Mouse (Mus musculus): ENCODE results near the gene Arrdc2. TPM values are rescaled to one million over a fixed set of nuclear protein-coding genes. Genes with fewer than 3 reads are reported as not detected.

Gene Arrdc2
- polyA plus RNA-seq, 1 experiment = 49.9 TPM

DNA sequence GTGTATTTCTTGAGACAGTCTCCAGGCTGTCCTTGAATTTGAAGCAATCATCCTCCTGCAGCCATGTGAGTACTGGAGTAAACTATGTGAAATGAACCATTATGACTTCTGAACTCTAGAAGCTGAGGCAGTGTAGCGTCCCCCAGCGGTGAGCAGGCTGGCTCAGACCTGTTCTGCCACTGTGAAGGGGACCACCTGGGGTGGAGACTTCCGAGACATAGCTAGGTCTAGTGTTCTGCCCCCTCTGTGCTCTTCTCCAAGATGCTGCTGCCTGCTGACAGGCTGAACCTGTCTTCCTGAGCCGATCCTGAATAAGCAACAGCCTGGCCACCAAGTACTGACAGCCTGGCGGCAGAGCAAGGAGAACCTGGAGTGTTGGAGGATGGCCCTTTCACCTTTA, 5.6 kb upstream of the Arrdc2 start:
- no peak for TF ChIP-seq CTCF (IDR thresholded peaks at IDR 0.05; ENCODE audit: extremely low read depth, insufficient read length, insufficient replicate concordance, low read depth, low read length)
- TF ChIP-seq POLR2A (IDR thresholded peaks at IDR 0.05; ENCODE audit: low read depth, low read length) = no peak

DNA sequence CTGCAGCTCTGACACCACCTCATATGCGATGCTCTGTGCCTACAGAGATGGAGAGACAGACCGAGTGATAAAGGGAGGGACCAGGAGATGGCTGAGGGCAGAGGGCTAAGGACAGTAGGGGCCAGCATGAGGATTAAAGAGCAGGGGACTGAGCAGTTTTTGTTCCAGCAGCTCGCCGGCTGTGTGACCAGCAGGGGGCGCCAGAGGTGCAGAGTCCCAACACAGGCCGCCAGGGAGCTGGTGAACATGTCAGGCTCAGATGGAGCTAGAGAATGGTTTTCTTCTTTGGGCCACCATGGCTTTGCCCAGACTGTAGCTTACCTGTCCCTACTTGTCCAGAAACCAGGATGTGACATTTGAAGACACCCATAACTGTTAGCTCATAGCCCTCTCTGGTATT, 5.0 kb upstream of the Arrdc2 start:
- Histone ChIP-seq H3K27me3 (ENCODE audit: control insufficient read depth, insufficient read depth, low read length) (0 out of 2 replicates have a peak, but pooled peaks cover 5% of the 10 kb centered on the region), H3K27ac (ENCODE audit: insufficient read depth, low read depth, low read length) (no peak overlapping the region), H3K36me3 (ENCODE audit: control insufficient read depth, insufficient read depth, low read length) (no peaks in the 10 kb centered on the region), H3K4me1 (ENCODE audit: control insufficient read depth, insufficient read depth, insufficient read length, low read length) (peaks cover 7% of the 10 kb centered on the region; the same call in 1 of the 2 replicates), H3K4me3 (ENCODE audit: low read depth, low read length) (no peak overlapping the region)
- 6% methylated on average over 6 of the region's 6 CpGs for WGBS
- TF ChIP-seq CTCF (IDR thresholded peaks at IDR 0.05; ENCODE audit: extremely low read depth, insufficient read length, insufficient replicate concordance, low read depth, low read length) (peak; percentile 98), POLR2A (IDR thresholded peaks at IDR 0.05; ENCODE audit: low read depth, low read length) (no peak)

More for the DNA sequence above, 5.6 kb upstream of the Arrdc2 start:
- H3K4me3 ChIP-seq (ENCODE audit: low read depth, low read length) = no peak overlapping the region
- 0 out of 2 replicates have a peak, but pooled peaks cover 5% of the 10 kb centered on the region for H3K27me3 ChIP-seq (ENCODE audit: control insufficient read depth, insufficient read depth, low read length)
- 61% methylated on average over 5 of the region's 5 CpGs for WGBS
- H3K27ac ChIP-seq (ENCODE audit: insufficient read depth, low read depth, low read length) = no peak overlapping the region
- peaks cover 5% of the 10 kb centered on the region; the same call in 1 of the 2 replicates for H3K4me1 ChIP-seq (ENCODE audit: control insufficient read depth, insufficient read depth, insufficient read length, low read length)
- no peaks in the 10 kb centered on the region for H3K36me3 ChIP-seq (ENCODE audit: control insufficient read depth, insufficient read depth, low read length)

DNA sequence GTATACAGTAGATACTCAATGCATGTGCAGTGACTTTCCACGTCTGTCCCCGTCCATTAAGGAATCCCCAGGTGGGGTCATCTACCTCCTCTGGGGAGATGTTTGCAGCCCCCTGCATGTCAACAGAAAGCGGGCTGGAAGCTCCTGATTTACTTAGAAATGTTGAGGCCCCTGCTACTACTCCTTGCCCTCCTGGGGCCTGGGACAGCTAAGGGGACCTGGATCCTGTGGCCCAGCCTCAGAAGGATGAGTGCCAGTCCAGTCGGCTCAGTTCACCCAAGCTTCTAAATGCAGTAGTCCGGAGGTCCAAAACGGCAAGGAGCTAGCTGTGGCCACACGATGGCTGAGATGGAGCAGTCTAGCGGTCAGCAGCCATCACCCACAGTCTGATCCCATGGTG, 4.4 kb upstream of the Arrdc2 start:
- TF ChIP-seq CTCF (IDR thresholded peaks at IDR 0.05; ENCODE audit: extremely low read depth, insufficient read length, insufficient replicate concordance, low read depth, low read length) (no peak), POLR2A (IDR thresholded peaks at IDR 0.05; ENCODE audit: low read depth, low read length) (no peak)
- WGBS = 91% methylated on average over 8 of the region's 8 CpGs
- Histone ChIP-seq H3K4me1 (ENCODE audit: control insufficient read depth, insufficient read depth, insufficient read length, low read length) (peaks cover 7% of the 10 kb centered on the region; the same call in 1 of the 2 replicates), H3K36me3 (ENCODE audit: control insufficient read depth, insufficient read depth, low read length) (no peaks in the 10 kb centered on the region), H3K27me3 (ENCODE audit: control insufficient read depth, insufficient read depth, low read length) (0 out of 2 replicates have a peak, but pooled peaks cover 5% of the 10 kb centered on the region), H3K27ac (ENCODE audit: insufficient read depth, low read depth, low read length) (no peak overlapping the region), H3K4me3 (ENCODE audit: low read depth, low read length) (no peak overlapping the region)

DNA sequence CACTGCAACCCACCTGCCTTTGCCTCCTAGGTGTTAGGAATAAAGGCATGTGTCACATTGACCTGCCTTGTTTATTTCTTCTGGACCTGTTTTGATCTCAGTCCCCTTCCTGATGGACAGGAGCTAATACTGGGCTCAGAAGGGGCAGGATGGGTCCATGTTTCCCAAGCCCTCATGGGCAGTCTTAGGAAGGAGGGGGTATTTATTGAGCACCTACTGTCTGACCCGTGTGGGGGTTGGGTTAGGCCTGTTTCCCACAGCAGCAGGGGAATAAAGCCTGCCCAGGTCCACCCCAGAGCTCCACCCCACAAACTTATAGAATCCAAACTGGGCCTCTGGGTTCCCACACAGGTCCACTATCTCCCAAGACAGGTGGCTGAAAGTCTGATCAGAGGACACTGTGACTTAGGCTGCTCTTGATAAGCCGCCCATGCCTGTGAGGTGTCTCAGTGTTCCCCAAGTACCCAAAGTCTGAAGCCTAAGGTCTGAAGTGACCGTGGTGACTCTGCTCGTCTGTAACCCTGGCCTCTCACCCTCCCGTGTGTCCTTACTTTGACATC, 3.8 kb upstream of the Arrdc2 start:
- no peak overlapping the region for H3K4me3 ChIP-seq (ENCODE audit: low read depth, low read length)
- no peaks in the 10 kb centered on the region for H3K36me3 ChIP-seq (ENCODE audit: control insufficient read depth, insufficient read depth, low read length)
- TF ChIP-seq CTCF (IDR thresholded peaks at IDR 0.05; ENCODE audit: extremely low read depth, insufficient read length, insufficient replicate concordance, low read depth, low read length) (no peak), POLR2A (IDR thresholded peaks at IDR 0.05; ENCODE audit: low read depth, low read length) (no peak)
- 84% methylated on average over 5 of the region's 5 CpGs for WGBS
- 0 out of 2 replicates have a peak, but pooled peaks cover 5% of the 10 kb centered on the region for H3K27me3 ChIP-seq (ENCODE audit: control insufficient read depth, insufficient read depth, low read length)
- H3K27ac ChIP-seq (ENCODE audit: insufficient read depth, low read depth, low read length) = no peak overlapping the region
- peaks cover 11% of the 10 kb centered on the region for H3K4me1 ChIP-seq (ENCODE audit: control insufficient read depth, insufficient read depth, insufficient read length, low read length)

DNA sequence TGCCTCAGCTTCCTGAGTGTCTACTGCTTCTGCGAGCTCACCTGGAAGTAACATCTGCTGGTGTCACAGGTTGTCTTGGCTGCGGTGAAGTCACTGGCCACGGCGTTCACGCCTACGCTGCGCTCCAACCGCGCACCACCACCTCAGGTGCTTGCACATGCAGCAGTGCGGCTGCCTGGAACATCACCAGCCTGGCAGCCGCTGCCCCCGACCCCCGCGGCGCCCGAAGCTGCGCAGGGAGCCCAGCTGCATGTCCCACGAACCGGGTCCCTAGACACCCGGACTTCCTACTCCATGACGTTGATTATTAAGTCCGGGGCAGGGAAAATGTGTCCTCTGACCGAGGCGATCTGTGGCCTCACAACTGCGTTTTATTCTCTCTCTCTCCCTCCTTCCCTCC, 3.0 kb upstream of the Arrdc2 start:
- 0 out of 2 replicates have a peak, but pooled peaks cover 5% of the 10 kb centered on the region for H3K27me3 ChIP-seq (ENCODE audit: control insufficient read depth, insufficient read depth, low read length)
- H3K4me1 ChIP-seq (ENCODE audit: control insufficient read depth, insufficient read depth, insufficient read length, low read length) = peaks cover 11% of the 10 kb centered on the region
- 81% methylated on average over 25 of the region's 25 CpGs for WGBS
- no peaks in the 10 kb centered on the region for H3K36me3 ChIP-seq (ENCODE audit: control insufficient read depth, insufficient read depth, low read length)
- no peak overlapping the region for H3K4me3 ChIP-seq (ENCODE audit: low read depth, low read length)
- no peak for TF ChIP-seq POLR2A (IDR thresholded peaks at IDR 0.05; ENCODE audit: low read depth, low read length)
- TF ChIP-seq CTCF (IDR thresholded peaks at IDR 0.05; ENCODE audit: extremely low read depth, insufficient read length, insufficient replicate concordance, low read depth, low read length) = no peak
- no peak overlapping the region for H3K27ac ChIP-seq (ENCODE audit: insufficient read depth, low read depth, low read length)

DNA sequence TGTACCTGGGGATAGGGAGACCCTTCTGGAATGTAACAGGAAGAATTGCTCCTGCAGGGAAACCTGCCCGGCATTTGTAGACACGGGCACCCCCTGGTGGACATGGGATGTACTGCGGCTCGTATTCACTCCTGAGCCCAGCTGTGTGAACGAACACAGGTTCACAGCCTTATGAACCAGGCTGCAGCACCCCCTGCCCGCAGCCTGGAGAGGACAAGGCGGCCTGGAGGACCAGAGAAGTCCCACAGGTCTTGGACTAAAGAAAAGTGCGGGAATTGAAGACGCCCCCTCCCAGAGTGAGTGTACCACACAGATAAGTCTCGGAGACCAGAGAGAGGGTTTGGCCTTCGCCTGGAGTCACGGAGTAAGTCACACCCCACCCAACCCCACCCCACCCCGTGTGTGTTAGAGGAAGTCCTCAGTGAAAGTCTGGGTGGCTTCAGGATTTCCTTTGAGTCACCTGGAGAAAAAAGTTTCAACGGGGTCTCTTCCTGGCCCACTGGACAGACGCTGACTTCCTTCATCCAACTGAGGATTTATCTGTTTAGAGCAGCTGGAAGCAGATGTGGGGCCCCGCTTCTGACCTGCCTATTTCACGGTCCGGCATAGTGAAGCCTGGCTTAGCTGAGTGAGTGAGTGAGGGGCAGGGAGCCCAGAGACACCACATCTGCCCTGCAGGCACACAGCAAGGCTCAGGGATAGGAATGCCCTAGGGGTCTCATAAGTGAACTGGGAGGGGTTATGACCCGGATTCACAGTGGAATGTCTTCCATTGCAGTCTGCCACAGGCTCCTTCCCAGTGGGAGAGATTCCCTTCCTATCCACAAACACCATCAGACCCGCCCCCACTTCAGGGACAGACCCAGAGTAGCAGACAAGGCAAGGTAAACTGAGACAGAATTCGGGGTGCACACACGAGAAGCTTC, 1.9 kb upstream of the Arrdc2 start:
- WGBS = 29% methylated on average over 22 of the region's 22 CpGs
- H3K27ac ChIP-seq (ENCODE audit: insufficient read depth, low read depth, low read length) = peak overlapping the region; percentile 93; the same call in 1 of the 2 replicates
- H3K4me1 ChIP-seq (ENCODE audit: control insufficient read depth, insufficient read depth, insufficient read length, low read length) = peaks cover 11% of the 10 kb centered on the region
- H3K4me3 ChIP-seq (ENCODE audit: low read depth, low read length) = no peak overlapping the region
- H3K36me3 ChIP-seq (ENCODE audit: control insufficient read depth, insufficient read depth, low read length) = no peaks in the 10 kb centered on the region; the same call in 1 of the 2 replicates
- TF ChIP-seq POLR2A (IDR thresholded peaks at IDR 0.05; ENCODE audit: low read depth, low read length) = no peak
- TF ChIP-seq CTCF (IDR thresholded peaks at IDR 0.05; ENCODE audit: extremely low read depth, insufficient read length, insufficient replicate concordance, low read depth, low read length) = peak; percentile 97
- no peaks in the 10 kb centered on the region for H3K27me3 ChIP-seq (ENCODE audit: control insufficient read depth, insufficient read depth, low read length)

DNA sequence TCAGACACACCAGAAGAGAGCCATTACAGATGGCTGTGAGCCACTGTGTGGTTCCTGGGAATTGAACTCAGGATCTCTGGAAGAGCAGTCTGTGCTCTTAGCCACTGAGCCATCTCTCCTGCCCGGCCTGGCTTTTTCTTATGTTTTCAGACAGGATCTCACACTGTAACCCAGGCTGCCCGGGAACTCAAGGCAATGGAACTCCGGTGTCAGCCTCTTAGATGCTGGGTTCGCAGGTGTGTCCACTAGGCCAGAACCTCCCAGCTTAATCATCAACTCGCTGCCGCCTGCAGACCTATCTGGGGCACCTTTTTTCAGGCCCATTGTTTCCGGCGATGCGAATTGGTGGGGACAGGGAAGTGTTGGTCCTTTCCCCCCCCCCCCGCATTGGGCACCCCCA, 1.1 kb upstream of the Arrdc2 start:
- Histone ChIP-seq H3K4me1 (ENCODE audit: control insufficient read depth, insufficient read depth, insufficient read length, low read length) (peaks cover 11% of the 10 kb centered on the region), H3K4me3 (ENCODE audit: low read depth, low read length) (no peak overlapping the region), H3K27ac (ENCODE audit: insufficient read depth, low read depth, low read length) (peak overlapping the region; percentile 93), H3K36me3 (ENCODE audit: control insufficient read depth, insufficient read depth, low read length) (peaks cover 4% of the 10 kb centered on the region; the same call in 1 of the 2 replicates), H3K27me3 (ENCODE audit: control insufficient read depth, insufficient read depth, low read length) (no peaks in the 10 kb centered on the region)
- WGBS = 14% methylated on average over 10 of the region's 10 CpGs
- TF ChIP-seq POLR2A (IDR thresholded peaks at IDR 0.05; ENCODE audit: low read depth, low read length) = no peak
- no peak for TF ChIP-seq CTCF (IDR thresholded peaks at IDR 0.05; ENCODE audit: extremely low read depth, insufficient read length, insufficient replicate concordance, low read depth, low read length)
